Mouse (Mus musculus): ENCODE results near the gene Foxred2.

The Foxred2 gene

GRCm38 (mm10) chr15:77949061-77949460, 7.5 kb downstream of the Foxred2 start:
- no peak for DNase-seq (ENCODE audit: low read depth, low spot score)

- DNase-seq (ENCODE audit: low read depth, low spot score): peak; percentile 91
Observed at GRCm38 (mm10) chr15:77945711-77946110, 10.8 kb downstream of the Foxred2 start.

GRCm38 (mm10) chr15:77941563-77941962, 15.0 kb downstream of the Foxred2 start:
- no peak for DNase-seq (ENCODE audit: low read depth, low spot score)

- DNase-seq (ENCODE audit: low read depth, low spot score): no peak
Observed at GRCm38 (mm10) chr15:77938516-77938915, 18.0 kb downstream of the Foxred2 start.

GRCm38 (mm10) chr15:77935673-77936375, 20.7 kb downstream of the Foxred2 start:
- DNase-seq (ENCODE audit: low read depth, low spot score): no peak

DNA sequence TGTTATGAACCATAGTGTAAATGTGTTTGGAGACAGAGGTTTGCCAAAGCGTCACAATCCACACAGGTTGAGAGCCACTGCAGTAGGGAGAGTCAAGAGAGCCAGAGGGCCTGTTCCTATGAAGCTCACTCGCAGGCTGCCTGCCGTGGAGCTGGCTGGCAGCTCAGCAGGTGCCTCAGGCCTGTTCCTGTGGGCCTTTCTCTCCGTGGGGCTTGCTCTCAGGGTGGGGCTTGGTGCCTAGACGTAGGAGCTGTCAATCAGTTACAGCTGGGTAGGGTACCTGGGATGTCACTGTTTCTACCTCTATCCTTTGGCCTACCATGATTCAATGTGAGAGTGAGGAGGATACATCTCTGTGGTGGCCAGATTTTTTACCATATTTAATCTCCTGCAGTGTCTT, 21.6 kb downstream of the Foxred2 start:
- DNase-seq (ENCODE audit: low read depth, low spot score): no peak

DNA sequence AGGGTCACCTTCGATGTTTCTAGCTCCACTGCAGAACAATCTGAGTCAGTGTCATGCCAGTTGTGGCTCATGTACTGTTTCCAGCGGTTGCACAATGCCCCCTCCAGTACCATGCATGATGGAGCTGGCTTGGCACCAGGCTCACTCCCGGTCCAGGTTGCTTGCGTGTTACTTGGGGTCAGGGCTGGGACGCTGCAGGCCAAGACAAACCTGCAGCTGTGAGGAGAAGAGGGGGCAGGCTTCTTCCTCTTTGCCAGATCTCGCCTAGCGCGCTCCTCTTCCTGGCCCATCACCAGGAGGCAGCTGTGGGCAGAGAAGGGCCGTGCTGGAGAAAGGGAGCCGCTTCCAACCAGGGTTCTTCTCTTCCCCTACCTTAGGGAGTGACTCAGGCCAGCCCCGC, 22.2 kb downstream of the Foxred2 start:
- no peak for DNase-seq (ENCODE audit: low read depth, low spot score)

- peak; percentile 95 for DNase-seq (ENCODE audit: low read depth, low spot score)
Observed at GRCm38 (mm10) chr15:77933770-77934169, 22.8 kb downstream of the Foxred2 start.

GRCm38 (mm10) chr15:77933222-77933621, 23.3 kb downstream of the Foxred2 start:
- DNase-seq (ENCODE audit: low read depth, low spot score): no peak

GRCm38 (mm10) chr15:77931689-77932016, 24.9 kb downstream of the Foxred2 start:
- no peak for DNase-seq (ENCODE audit: low read depth, low spot score)

GRCm38 (mm10) chr15:77930986-77931688, 25.4 kb downstream of the Foxred2 start:
- no peak for DNase-seq (ENCODE audit: low read depth, low spot score)

GRCm38 (mm10) chr15:77929804-77930203, 26.7 kb downstream of the Foxred2 start:
- DNase-seq (ENCODE audit: low read depth, low spot score): no peak

- DNase-seq (ENCODE audit: low read depth, low spot score): peak; percentile 100
Observed at GRCm38 (mm10) chr15:77928673-77929331, 27.7 kb downstream of the Foxred2 start, which contains the start of gene Txn2. Gene Txn2 (minus strand): TSS chr15:77929006.

DNA sequence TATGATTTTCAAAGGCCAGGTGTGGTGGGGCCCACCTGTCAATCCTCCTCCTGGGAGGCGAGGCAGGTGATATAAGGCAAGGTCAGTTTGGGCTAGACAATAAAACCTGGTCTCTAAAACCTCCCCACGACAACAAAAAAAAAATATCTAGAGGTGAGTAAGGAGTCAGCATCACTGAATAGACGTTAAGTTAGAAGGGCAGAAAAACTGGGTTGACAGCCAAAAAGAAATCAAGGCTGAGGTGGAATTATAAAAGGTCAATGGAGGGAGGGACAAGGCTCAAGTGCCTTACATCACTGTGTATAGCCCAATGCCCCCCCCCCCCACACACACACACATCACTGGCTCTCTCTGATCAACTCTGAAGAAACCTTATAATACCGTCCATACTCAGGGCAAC, 28.4 kb downstream of the Foxred2 start:
- no peak for DNase-seq (ENCODE audit: low read depth, low spot score)

- no peak for DNase-seq (ENCODE audit: low read depth, low spot score)
Observed at GRCm38 (mm10) chr15:77926921-77927320, 29.6 kb downstream of the Foxred2 start.

GRCm38 (mm10) chr15:77925195-77925594, 31.3 kb downstream of the Foxred2 start:
- no peak for DNase-seq (ENCODE audit: low read depth, low spot score)

GRCm38 (mm10) chr15:77923267-77924035, 33.1 kb downstream of the Foxred2 start:
- DNase-seq (ENCODE audit: low read depth, low spot score): peak; percentile 37

GRCm38 (mm10) chr15:77922710-77923109, 33.8 kb downstream of the Foxred2 start:
- DNase-seq (ENCODE audit: low read depth, low spot score): no peak

GRCm38 (mm10) chr15:77921636-77922035, 34.9 kb downstream of the Foxred2 start:
- DNase-seq (ENCODE audit: low read depth, low spot score): peak; percentile 71

GRCm38 (mm10) chr15:77920511-77921462, 35.7 kb downstream of the Foxred2 start:
- peak; percentile 81 for DNase-seq (ENCODE audit: low read depth, low spot score)

GRCm38 (mm10) chr15:77919441-77919840, 37.1 kb downstream of the Foxred2 start:
- DNase-seq (ENCODE audit: low read depth, low spot score): no peak
